Mouse (Mus musculus): ENCODE measurements around the gene Lztfl1. TPM values are rescaled to one million over a fixed set of nuclear protein-coding genes. Genes with fewer than 3 reads are reported as not detected.
"Not testable (repeated sequence)": the region's sequence is repeated elsewhere in the genome, so short reads cannot be mapped to it uniquely, and the experiment has no call there.

Gene Lztfl1
- polyA plus RNA-seq, 1 experiment from 2014 or later, result 62.5 TPM

- H3K27me3 ChIP-seq (replicated peaks; ENCODE audit: control insufficient read depth, insufficient read depth, low read length); H3K9me3 ChIP-seq (replicated peaks; ENCODE audit: control insufficient read depth, low read length); H3K4me3 ChIP-seq (ENCODE audit: low read depth, low read length); H3K27ac ChIP-seq (ENCODE audit: low read depth, low read length); H3K4me2 ChIP-seq (ENCODE audit: low read length); H3K36me3 ChIP-seq (ENCODE audit: control insufficient read depth, insufficient read depth, low read length); H3K4me1 ChIP-seq (ENCODE audit: control insufficient read depth, insufficient read depth, low read length); H3K9ac ChIP-seq (ENCODE audit: low read length): not testable (repeated sequence)
- DNase-seq (ENCODE audit: low spot score), result peak; percentile 58
- peak; percentile 73; the same call in 1 of the 2 replicates for ATAC-seq
- 74% methylated on average over 16 of the region's 18 CpGs for WGBS
Observed at GRCm38 (mm10) chr9:123659986-123660676, 57.4 kb downstream of the Lztfl1 start.

- Histone ChIP-seq H3K9ac (ENCODE audit: low read length) (no peak overlapping the region), H3K4me2 (ENCODE audit: low read length) (no peak overlapping the region), H3K27ac (ENCODE audit: low read depth, low read length) (no peak overlapping the region), H3K27me3 (replicated peaks; ENCODE audit: control insufficient read depth, insufficient read depth, low read length) (no peaks in the 10 kb centered on the region), H3K4me1 (ENCODE audit: control insufficient read depth, insufficient read depth, low read length) (no peaks in the 10 kb centered on the region), H3K9me3 (replicated peaks; ENCODE audit: control insufficient read depth, low read length) (no peaks in the 10 kb centered on the region), H3K4me3 (ENCODE audit: low read depth, low read length) (no peak overlapping the region), H3K36me3 (ENCODE audit: control insufficient read depth, insufficient read depth, low read length) (no peaks in the 10 kb centered on the region)
- DNase-seq (ENCODE audit: low spot score), result no peak
- no peak for ATAC-seq
Observed at GRCm38 (mm10) chr9:123658981-123659380, 58.5 kb downstream of the Lztfl1 start.

GRCm38 (mm10) chr9:123657457-123657856, 60.0 kb downstream of the Lztfl1 start:
- H3K4me1 ChIP-seq (ENCODE audit: control insufficient read depth, insufficient read depth, low read length), result no peaks in the 10 kb centered on the region
- ATAC-seq (no peak), DNase-seq (ENCODE audit: low spot score) (no peak)
- WGBS, result 81% methylated on average over 3 of the region's 3 CpGs
- no peak overlapping the region for H3K27ac ChIP-seq (ENCODE audit: low read depth, low read length)
- no peaks in the 10 kb centered on the region for H3K27me3 ChIP-seq (replicated peaks; ENCODE audit: control insufficient read depth, insufficient read depth, low read length)
- no peaks in the 10 kb centered on the region for H3K36me3 ChIP-seq (ENCODE audit: control insufficient read depth, insufficient read depth, low read length)
- no peak overlapping the region for H3K4me2 ChIP-seq (ENCODE audit: low read length)
- H3K9ac ChIP-seq (ENCODE audit: low read length), result no peak overlapping the region
- no peak overlapping the region for H3K4me3 ChIP-seq (ENCODE audit: low read depth, low read length)
- no peaks in the 10 kb centered on the region for H3K9me3 ChIP-seq (replicated peaks; ENCODE audit: control insufficient read depth, low read length)

DNA sequence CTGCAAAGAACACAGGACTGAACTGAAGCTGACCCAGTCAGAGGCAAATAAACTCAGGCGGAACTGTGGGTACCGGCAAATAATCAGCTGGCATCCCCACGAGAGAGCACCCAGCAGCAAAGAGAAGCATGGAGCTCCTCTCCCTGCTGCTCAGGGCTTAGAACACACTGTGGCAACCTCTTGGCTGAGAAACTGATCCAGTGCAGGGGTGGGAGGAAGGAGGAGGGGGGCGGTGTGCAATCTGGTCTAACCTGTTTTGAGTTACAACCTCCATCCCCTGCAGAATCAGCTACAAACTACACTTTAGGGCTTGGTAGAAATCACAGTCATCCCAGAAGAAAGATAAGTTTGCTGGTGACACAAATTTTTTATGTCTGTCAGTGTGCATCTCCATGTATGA, 66.1 kb downstream of the Lztfl1 start:
- ATAC-seq (no peak), DNase-seq (ENCODE audit: low spot score) (no peak)
- WGBS, result 55% methylated on average over 4 of the region's 4 CpGs
- Histone ChIP-seq H3K27me3 (replicated peaks; ENCODE audit: control insufficient read depth, insufficient read depth, low read length) (no peaks in the 10 kb centered on the region), H3K9me3 (replicated peaks; ENCODE audit: control insufficient read depth, low read length) (no peaks in the 10 kb centered on the region), H3K4me1 (ENCODE audit: control insufficient read depth, insufficient read depth, low read length) (no peaks in the 10 kb centered on the region), H3K9ac (ENCODE audit: low read length) (no peak overlapping the region), H3K4me3 (ENCODE audit: low read depth, low read length) (no peak overlapping the region), H3K27ac (ENCODE audit: low read depth, low read length) (no peak overlapping the region), H3K36me3 (ENCODE audit: control insufficient read depth, insufficient read depth, low read length) (no peaks in the 10 kb centered on the region), H3K4me2 (ENCODE audit: low read length) (no peak overlapping the region)

DNA sequence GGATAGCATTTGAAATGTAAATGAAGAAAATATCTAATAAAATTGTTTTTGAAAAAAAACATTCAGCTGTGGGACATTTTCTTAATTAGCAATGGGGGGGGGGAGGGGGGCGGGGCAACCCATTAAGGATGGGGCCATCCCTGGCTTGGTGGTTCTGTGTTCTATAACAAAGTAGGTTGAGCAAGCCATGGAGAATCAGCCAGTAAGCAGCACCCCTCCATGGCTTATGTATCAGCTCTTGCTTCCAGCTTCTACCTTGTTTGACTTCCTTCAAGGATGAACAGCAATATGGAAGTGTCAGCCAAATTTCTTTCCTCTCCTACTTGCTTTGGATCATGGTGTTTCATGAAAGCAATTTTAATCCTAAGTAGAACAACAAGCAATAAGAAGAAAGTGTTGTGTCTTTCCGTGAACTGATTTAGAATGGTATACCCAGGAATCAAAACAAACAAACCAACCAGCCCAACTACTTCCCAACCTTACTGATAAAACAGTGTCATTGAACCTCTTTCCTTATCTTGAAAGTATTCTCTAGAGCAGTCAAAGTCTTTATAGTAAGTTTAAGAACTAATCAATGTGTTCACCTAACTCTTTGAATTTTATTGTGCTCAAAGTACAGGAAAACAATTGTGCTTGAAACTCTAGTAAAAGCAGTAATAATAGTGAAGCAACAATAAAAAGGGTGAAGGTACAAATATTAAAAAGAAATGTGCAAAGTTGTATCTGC, 67.5 kb downstream of the Lztfl1 start:
- Histone ChIP-seq H3K27me3 (replicated peaks; ENCODE audit: control insufficient read depth, insufficient read depth, low read length) (no peaks in the 10 kb centered on the region), H3K9ac (ENCODE audit: low read length) (no peak overlapping the region), H3K4me2 (ENCODE audit: low read length) (no peak overlapping the region), H3K4me3 (ENCODE audit: low read depth, low read length) (no peak overlapping the region), H3K9me3 (replicated peaks; ENCODE audit: control insufficient read depth, low read length) (no peaks in the 10 kb centered on the region), H3K36me3 (ENCODE audit: control insufficient read depth, insufficient read depth, low read length) (no peaks in the 10 kb centered on the region), H3K27ac (ENCODE audit: low read depth, low read length) (no peak overlapping the region), H3K4me1 (ENCODE audit: control insufficient read depth, insufficient read depth, low read length) (no peaks in the 10 kb centered on the region)
- 91% methylated on average over 2 of the region's 2 CpGs for WGBS
- ATAC-seq, result no peak
- DNase-seq (ENCODE audit: low spot score), result no peak

Other genes starting within 250 kb of the Lztfl1 start
- gene Limd1, start 239.0 kb downstream of the Lztfl1 start, polyA plus RNA-seq (2014; fragmentation: Nextera tagmentation; extraction: Ambion mirVana), result 23.1 and 23.5 TPM in 2 replicates
- gene Sacm1l, start 187.9 kb downstream of the Lztfl1 start, polyA plus RNA-seq (2014; fragmentation: Nextera tagmentation; extraction: Ambion mirVana), result 46.3 and 56.2 TPM in 2 replicates
- 0.09 and 0.10 TPM in 2 replicates for gene Slc6a20b, start 85.1 kb downstream of the Lztfl1 start, polyA plus RNA-seq (2014; fragmentation: Nextera tagmentation; extraction: Ambion mirVana)
- 0.08 and 0.33 TPM in 2 replicates for gene Ccr9, start 39.3 kb downstream of the Lztfl1 start, polyA plus RNA-seq (2014; fragmentation: Nextera tagmentation; extraction: Ambion mirVana)
- gene Slc6a20a, start 38.8 kb downstream of the Lztfl1 start, polyA plus RNA-seq (2014; fragmentation: Nextera tagmentation; extraction: Ambion mirVana), result 5.0 and 9.3 TPM in 2 replicates
- 0.09 TPM in 1 of 2 replicates, not detected in the other for gene Cxcr6, start 88.8 kb upstream of the Lztfl1 start, polyA plus RNA-seq (2014; fragmentation: Nextera tagmentation; extraction: Ambion mirVana)
- gene Fyco1, start 134.2 kb upstream of the Lztfl1 start, polyA plus RNA-seq (2014; fragmentation: Nextera tagmentation; extraction: Ambion mirVana), result 5.2 and 6.9 TPM in 2 replicates
- 0.06 and 0.09 TPM in 2 replicates for gene Xcr1, start 144.3 kb upstream of the Lztfl1 start, polyA plus RNA-seq (2014; fragmentation: Nextera tagmentation; extraction: Ambion mirVana)

Data from forebrain, embryonic 14.5 days (tissue).